Mouse (Mus musculus) forebrain, embryonic 11.5 days (tissue): ENCODE data around the gene Eloa. TPM values are rescaled to one million over a fixed set of nuclear protein-coding genes. Genes with fewer than 3 reads are reported as not detected.

Source experiments
- ATAC-seq: fragments of 200-750 bp; cut with Nextera tagmentation; replicated peaks from 2 replicates; pipeline ENCODE4 v1.8.0; 2017; ENCODE audit warnings: moderate TSS enrichment; ENCODE audit not compliant: low FRiP score
- DNase-seq: peaks from one replicate; pipeline ENCODE4 v3.0.0-alpha.2; 2017; ENCODE audit warnings: low spot score
- H3K27ac ChIP-seq: fragments of 300-500 bp; sonication (generic); 2 replicates; pipeline ENCODE4 v1.5.1; 2014; ENCODE audit warnings: low read depth, low read length
- H3K27me3 ChIP-seq: fragments of 300-500 bp; sonication (generic); 2 replicates; pipeline ENCODE4 v1.6.1; 2014; ENCODE audit warnings: mild to moderate bottlenecking, low read length, mixed read lengths; ENCODE audit not compliant: control insufficient read depth, insufficient read depth
- H3K36me3 ChIP-seq: fragments of 300-500 bp; sonication (generic); 2 replicates; pipeline ENCODE4 v1.6.1; 2014; ENCODE audit warnings: mild to moderate bottlenecking, low read length, moderate library complexity, mixed read lengths; ENCODE audit not compliant: control insufficient read depth, insufficient read depth
- H3K4me1 ChIP-seq: fragments of 300-500 bp; sonication (generic); replicated peaks from 2 replicates; pipeline ENCODE4 v1.6.1; 2014; ENCODE audit warnings: low read length, mixed read lengths; ENCODE audit not compliant: control insufficient read depth, insufficient read depth
- H3K4me2 ChIP-seq: fragments of 300-500 bp; sonication (generic); 2 replicates; pipeline ENCODE4 v1.6.1; 2014; ENCODE audit warnings: low read depth, mild to moderate bottlenecking, low read length, moderate library complexity, mixed read lengths; ENCODE audit not compliant: severe bottlenecking
- H3K4me3 ChIP-seq: fragments of 300-500 bp; sonication (generic); 2 replicates; pipeline ENCODE4 v1.5.1; 2014; ENCODE audit warnings: low read depth, low read length
- H3K9ac ChIP-seq: fragments of 300-500 bp; sonication (generic); 2 replicates; pipeline ENCODE4 v1.6.1; 2014; ENCODE audit warnings: low read length
- H3K9me3 ChIP-seq: fragments of 300-500 bp; sonication (generic); 2 replicates; pipeline ENCODE4 v1.6.1; 2016; ENCODE audit warnings: low read length, mixed read lengths; ENCODE audit not compliant: control insufficient read depth
- WGBS: fragments of 180-500 bp; shearing (Covaris S2); extraction: QIAGEN DNeasy Blood & Tissue Kit; methylation state at CpG from one replicate; pipeline ENCODE4 v1.1.7; 2014; 5-methylcytosine and 5-hydroxymethylcytosine counted together
- polyA plus RNA-seq: library from polyadenylated mRNA; unstranded; fragments of >200 nt; fragmentation: Nextera tagmentation; extraction: Ambion mirVana; gene quantifications from 2 replicates; pipeline ENCODE4 v1.2.1, GENCODE M21; 2014

Eloa gene
- polyA plus RNA-seq, 1 experiment from 2014 or later, result 41.0 TPM

GRCm38 (mm10) chr4:136056030-136056429, 34.5 kb upstream of the Eloa start:
- ATAC-seq, result no peak
- no peaks in the 10 kb centered on the region for H3K36me3 ChIP-seq

GRCm38 (mm10) chr4:136053843-136054242, 32.3 kb upstream of the Eloa start:
- Histone ChIP-seq H3K27ac (no peak overlapping the region), H3K4me3 (no peak overlapping the region)

More at GRCm38 (mm10) chr4:136056030-136056429, 34.5 kb upstream of the Eloa start:
- 38% methylated on average over 1 of the region's 1 CpGs for WGBS
- H3K9me3 ChIP-seq, result no peaks in the 10 kb centered on the region
- H3K4me3 ChIP-seq, result no peak overlapping the region
- H3K4me2 ChIP-seq, result no peak overlapping the region
- H3K27me3 ChIP-seq, result no peaks in the 10 kb centered on the region
- H3K4me1 ChIP-seq, result peaks cover 10% of the 10 kb centered on the region; the same call in 1 of the 2 replicates
- H3K9ac ChIP-seq, result no peak overlapping the region
- DNase-seq, result no peak
- no peak overlapping the region for H3K27ac ChIP-seq

GRCm38 (mm10) chr4:136053247-136053596, 31.7 kb upstream of the Eloa start, which contains the start of gene Rpl11:
Gene Rpl11, minus strand, starts transcription at chr4:136053428.
- Histone ChIP-seq H3K4me1 (peaks cover 11% of the 10 kb centered on the region; the same call in 1 of the 2 replicates), H3K4me3 (peak within 1 kb of the TSS; percentile 96), H3K9ac (peak within 1 kb of the TSS; percentile 99), H3K4me2 (peak within 1 kb of the TSS; percentile 93), H3K9me3 (no peaks in the 10 kb centered on the region), H3K36me3 (peaks cover 9% of the 10 kb centered on the region), H3K27me3 (no peaks in the 10 kb centered on the region), H3K27ac (peak within 1 kb of the TSS; percentile 81)
- ATAC-seq, result peak; percentile 97
- WGBS, result 0% methylated on average over 21 of the region's 21 CpGs
- peak; percentile 95 for DNase-seq

More at GRCm38 (mm10) chr4:136053843-136054242, 32.3 kb upstream of the Eloa start:
- H3K9ac ChIP-seq, result no peak overlapping the region
- H3K9me3 ChIP-seq, result no peaks in the 10 kb centered on the region
- no peak for ATAC-seq
- no peaks in the 10 kb centered on the region for H3K27me3 ChIP-seq
- no peak overlapping the region for H3K4me2 ChIP-seq
- 84% methylated on average over 5 of the region's 5 CpGs for WGBS
- H3K4me1 ChIP-seq, result peaks cover 11% of the 10 kb centered on the region; the same call in 1 of the 2 replicates
- DNase-seq, result no peak
- peaks cover 9% of the 10 kb centered on the region for H3K36me3 ChIP-seq

GRCm38 (mm10) chr4:136052534-136053246, 31.1 kb upstream of the Eloa start:
- Histone ChIP-seq H3K9me3 (no peaks in the 10 kb centered on the region), H3K4me1 (peaks cover 11% of the 10 kb centered on the region; the same call in 1 of the 2 replicates), H3K4me3 (peak overlapping the region; percentile 96), H3K36me3 (peaks cover 9% of the 10 kb centered on the region), H3K27me3 (no peaks in the 10 kb centered on the region), H3K4me2 (peak overlapping the region; percentile 93), H3K9ac (peak overlapping the region; percentile 99), H3K27ac (peak overlapping the region; percentile 81)
- under 1% methylated on average over 50 of the region's 50 CpGs for WGBS
- ATAC-seq (peak; percentile 81), DNase-seq (peak; percentile 62)

- Histone ChIP-seq H3K4me3 (peak overlapping the region; percentile 96), H3K4me2 (peak overlapping the region; percentile 93), H3K4me1 (peaks cover 11% of the 10 kb centered on the region; the same call in 1 of the 2 replicates), H3K9me3 (no peaks in the 10 kb centered on the region), H3K27me3 (no peaks in the 10 kb centered on the region), H3K9ac (peak overlapping the region; percentile 99), H3K27ac (no peak overlapping the region), H3K36me3 (peaks cover 9% of the 10 kb centered on the region)
- no peak for DNase-seq
- 7% methylated on average over 3 of the region's 3 CpGs for WGBS
- ATAC-seq, result no peak
These were observed 30.5 kb upstream of the Eloa start for GRCm38 (mm10) chr4:136052060-136052459.

- no peak overlapping the region for H3K9ac ChIP-seq
- DNase-seq (no peak), ATAC-seq (no peak)
- H3K4me1 ChIP-seq, result peaks cover 11% of the 10 kb centered on the region; the same call in 1 of the 2 replicates
- 96% methylated on average over 6 of the region's 6 CpGs for WGBS
- no peaks in the 10 kb centered on the region for H3K9me3 ChIP-seq
- H3K27me3 ChIP-seq, result no peaks in the 10 kb centered on the region
- peaks cover 9% of the 10 kb centered on the region for H3K36me3 ChIP-seq
- H3K4me3 ChIP-seq, result no peak overlapping the region
- H3K27ac ChIP-seq, result no peak overlapping the region
- H3K4me2 ChIP-seq, result no peak overlapping the region
These were observed 28.7 kb upstream of the Eloa start for GRCm38 (mm10) chr4:136050226-136050625.

GRCm38 (mm10) chr4:136048291-136049032, 26.9 kb upstream of the Eloa start:
- DNase-seq (no peak), ATAC-seq (no peak)
- Histone ChIP-seq H3K9ac (no peak overlapping the region), H3K27ac (no peak overlapping the region), H3K27me3 (no peaks in the 10 kb centered on the region), H3K4me1 (peaks cover 11% of the 10 kb centered on the region; the same call in 1 of the 2 replicates), H3K9me3 (no peaks in the 10 kb centered on the region), H3K4me3 (no peak overlapping the region), H3K36me3 (peaks cover 9% of the 10 kb centered on the region), H3K4me2 (no peak overlapping the region)
- WGBS, result 74% methylated on average over 4 of the region's 4 CpGs

GRCm38 (mm10) chr4:136047626-136048025, 26.1 kb upstream of the Eloa start:
- H3K27ac ChIP-seq, result no peak overlapping the region
- 58% methylated on average over 4 of the region's 4 CpGs for WGBS
- H3K27me3 ChIP-seq, result no peaks in the 10 kb centered on the region
- no peaks in the 10 kb centered on the region for H3K9me3 ChIP-seq
- H3K36me3 ChIP-seq, result peaks cover 9% of the 10 kb centered on the region
- H3K4me1 ChIP-seq, result peaks cover 11% of the 10 kb centered on the region; the same call in 1 of the 2 replicates
- no peak for DNase-seq
- H3K4me3 ChIP-seq, result no peak overlapping the region
- ATAC-seq, result no peak
- H3K9ac ChIP-seq, result no peak overlapping the region
- H3K4me2 ChIP-seq, result no peak overlapping the region
